Mouse (Mus musculus) testis, postnatal 14 days (tissue): ENCODE results near the gene Drd4.
A peak's percentile ranks its signal among the peaks of the same experiment; 100 is the strongest.

Source experiments
- DNase-seq: peaks from one replicate; pipeline ENCODE4 v3.0.0; 2021; ENCODE audit warnings: low spot score

The Drd4 gene

GRCm38 (mm10) chr7:141292583-141293388 is 980 bp downstream of the Drd4 start:
- DNase-seq: peak; percentile 74

- DNase-seq: no peak
These were observed 2.2 kb downstream of the Drd4 start for GRCm38 (mm10) chr7:141293852-141294471.

GRCm38 (mm10) chr7:141294479-141294878 is 2.7 kb downstream of the Drd4 start:
- no peak for DNase-seq

- DNase-seq: no peak
These were observed 6.3 kb downstream of the Drd4 start for GRCm38 (mm10) chr7:141297926-141298650.

GRCm38 (mm10) chr7:141299175-141299574 is 7.4 kb downstream of the Drd4 start:
- no peak for DNase-seq

GRCm38 (mm10) chr7:141301386-141301785 is 9.6 kb downstream of the Drd4 start:
- no peak for DNase-seq

GRCm38 (mm10) chr7:141302702-141303268 is 11.0 kb downstream of the Drd4 start:
- DNase-seq: no peak

- DNase-seq: no peak
These were observed 12.7 kb downstream of the Drd4 start for GRCm38 (mm10) chr7:141304537-141304936.

- DNase-seq: no peak
These were observed 22.6 kb downstream of the Drd4 start for GRCm38 (mm10) chr7:141314416-141314815.

- DNase-seq: no peak
These were observed 23.3 kb downstream of the Drd4 start for GRCm38 (mm10) chr7:141315076-141315475.

GRCm38 (mm10) chr7:141315974-141316373 is 24.2 kb downstream of the Drd4 start:
- no peak for DNase-seq

GRCm38 (mm10) chr7:141317619-141318132 is 25.9 kb downstream of the Drd4 start:
- DNase-seq: peak; percentile 73

- no peak for DNase-seq
These were observed 27.6 kb downstream of the Drd4 start for GRCm38 (mm10) chr7:141319446-141319845.

GRCm38 (mm10) chr7:141324686-141325085 is 32.9 kb downstream of the Drd4 start:
- no peak for DNase-seq

- DNase-seq: peak; percentile 59
These were observed 35.0 kb downstream of the Drd4 start for GRCm38 (mm10) chr7:141326546-141327446.

GRCm38 (mm10) chr7:141327469-141328372 is 35.9 kb downstream of the Drd4 start, which contains the start of the genes Deaf1 and Tmem80:
Deaf1 (minus strand) TSS chr7:141327690.
Tmem80 (plus strand) TSS chr7:141327739.
- DNase-seq: peak; percentile 95

- no peak for DNase-seq
These were observed 36.7 kb downstream of the Drd4 start for GRCm38 (mm10) chr7:141328373-141328990.

GRCm38 (mm10) chr7:141330706-141331105 is 38.9 kb downstream of the Drd4 start:
- DNase-seq: no peak

GRCm38 (mm10) chr7:141331990-141332389 is 40.2 kb downstream of the Drd4 start:
- no peak for DNase-seq
